Mouse (Mus musculus): ENCODE data around the gene Lpin1. TPM values are rescaled to one million over a fixed set of nuclear protein-coding genes. Genes with fewer than 3 reads are reported as not detected.
A peak's percentile ranks its signal among the peaks of the same experiment; 100 is the strongest.

Lpin1 gene
- total and polyA plus RNA-seq, 3 experiments = 14.1 to 25.9 (median 19.6) TPM

DNA sequence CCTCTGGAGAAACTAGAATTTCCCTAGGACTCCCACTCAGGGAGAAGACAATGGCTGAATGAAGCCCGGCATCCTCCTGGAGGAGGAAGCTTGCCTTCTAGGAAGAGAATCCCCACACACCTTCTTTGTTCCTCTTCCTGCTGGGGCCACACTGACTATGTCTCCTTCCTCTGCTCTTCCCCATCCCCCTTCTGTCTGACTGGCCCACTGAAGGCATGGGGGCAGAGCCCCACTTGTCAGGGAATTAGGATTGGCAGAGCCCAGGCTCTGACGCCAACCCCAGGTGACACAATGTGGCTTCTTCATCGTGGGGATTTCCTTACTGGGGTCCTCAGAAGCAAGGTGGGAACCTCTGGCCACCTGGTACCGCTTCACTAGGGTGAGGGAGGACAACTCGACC is 18.3 kb downstream of the Lpin1 start:
- H3K36me3 ChIP-seq (replicated peaks) = no peaks in the 10 kb centered on the region
- H3K4me1 ChIP-seq (ENCODE audit: insufficient read depth, low read depth, low read length) = peaks cover 45% of the 10 kb centered on the region
- no peak for ATAC-seq (ENCODE audit: extremely low read depth, insufficient number of reproducible peaks, low FRiP score, poor library complexity, severe bottlenecking)
- no peak for TF ChIP-seq CTCF (IDR thresholded peaks at IDR 0.05; ENCODE audit: low read depth, low read length)
- TF ChIP-seq GATA1 (IDR thresholded peaks at IDR 0.05; ENCODE audit: borderline replicate concordance, low read length) = no peak
- no peak for TF ChIP-seq TAL1 (conservative IDR thresholded peaks at IDR 0.05; ENCODE audit: low read depth, low read length)
- no peak for TF ChIP-seq GATA2 (IDR thresholded peaks at IDR 0.05; ENCODE audit: borderline replicate concordance, low read depth, low read length)
- TF ChIP-seq POLR2AphosphoS5 (IDR thresholded peaks at IDR 0.05; ENCODE audit: insufficient replicate concordance, low read depth, low read length) = no peak
- no peaks in the 10 kb centered on the region for H3K9me3 ChIP-seq (replicated peaks)
- H3K4me3 ChIP-seq (ENCODE audit: low read depth, low read length) = no peak overlapping the region
- H3K27me3 ChIP-seq (ENCODE audit: insufficient read depth, low read length) = peaks cover 3% of the 10 kb centered on the region; the same call in 1 of the 2 replicates
- DNase-seq (ENCODE audit: low spot score) = no peak

- H3K4me3 ChIP-seq (ENCODE audit: low read depth, low read length) = peak overlapping the region; percentile 58; the same call in 1 of the 2 replicates
- H3K27me3 ChIP-seq (ENCODE audit: insufficient read depth, low read length) = peaks cover 2% of the 10 kb centered on the region; the same call in 1 of the 2 replicates
- H3K9me3 ChIP-seq (replicated peaks) = no peaks in the 10 kb centered on the region
- H3K36me3 ChIP-seq (replicated peaks) = peaks cover 5% of the 10 kb centered on the region
- peaks cover 53% of the 10 kb centered on the region for H3K4me1 ChIP-seq (ENCODE audit: insufficient read depth, low read depth, low read length)
- DNase-seq (ENCODE audit: low spot score) = peak; percentile 76
- TF ChIP-seq CTCF (IDR thresholded peaks at IDR 0.05; ENCODE audit: low read depth, low read length) = no peak
- no peak for TF ChIP-seq POLR2AphosphoS5 (IDR thresholded peaks at IDR 0.05; ENCODE audit: insufficient replicate concordance, low read depth, low read length)
- TF ChIP-seq TAL1 (conservative IDR thresholded peaks at IDR 0.05; ENCODE audit: low read depth, low read length) = no peak
- TF ChIP-seq GATA1 (IDR thresholded peaks at IDR 0.05; ENCODE audit: borderline replicate concordance, low read length) = no peak
- TF ChIP-seq GATA2 (IDR thresholded peaks at IDR 0.05; ENCODE audit: borderline replicate concordance, low read depth, low read length) = no peak
- ATAC-seq (ENCODE audit: extremely low read depth, insufficient number of reproducible peaks, low FRiP score, poor library complexity, severe bottlenecking) = peak; percentile 52
Measured at GRCm38 (mm10) chr12:16591453-16592200, 19.1 kb downstream of the Lpin1 start.

- no peak overlapping the region; the same call in 1 of the 2 replicates for H3K4me3 ChIP-seq (ENCODE audit: low read depth, low read length)
- TF ChIP-seq POLR2AphosphoS5 (IDR thresholded peaks at IDR 0.05; ENCODE audit: insufficient replicate concordance, low read depth, low read length) = no peak
- no peak for TF ChIP-seq CTCF (IDR thresholded peaks at IDR 0.05; ENCODE audit: low read depth, low read length)
- no peak for TF ChIP-seq TAL1 (conservative IDR thresholded peaks at IDR 0.05; ENCODE audit: low read depth, low read length)
- TF ChIP-seq GATA1 (IDR thresholded peaks at IDR 0.05; ENCODE audit: borderline replicate concordance, low read length) = no peak
- no peak for TF ChIP-seq GATA2 (IDR thresholded peaks at IDR 0.05; ENCODE audit: borderline replicate concordance, low read depth, low read length)
- ATAC-seq (ENCODE audit: extremely low read depth, insufficient number of reproducible peaks, low FRiP score, poor library complexity, severe bottlenecking) (no peak), DNase-seq (ENCODE audit: low spot score) (no peak)
- H3K4me1 ChIP-seq (ENCODE audit: insufficient read depth, low read depth, low read length) = peaks cover 69% of the 10 kb centered on the region
- H3K9me3 ChIP-seq (replicated peaks) = no peaks in the 10 kb centered on the region
- peaks cover 19% of the 10 kb centered on the region for H3K36me3 ChIP-seq (replicated peaks)
- no peaks in the 10 kb centered on the region; the same call in 1 of the 2 replicates for H3K27me3 ChIP-seq (ENCODE audit: insufficient read depth, low read length)
Measured at GRCm38 (mm10) chr12:16589966-16590365, 20.8 kb downstream of the Lpin1 start.

DNA sequence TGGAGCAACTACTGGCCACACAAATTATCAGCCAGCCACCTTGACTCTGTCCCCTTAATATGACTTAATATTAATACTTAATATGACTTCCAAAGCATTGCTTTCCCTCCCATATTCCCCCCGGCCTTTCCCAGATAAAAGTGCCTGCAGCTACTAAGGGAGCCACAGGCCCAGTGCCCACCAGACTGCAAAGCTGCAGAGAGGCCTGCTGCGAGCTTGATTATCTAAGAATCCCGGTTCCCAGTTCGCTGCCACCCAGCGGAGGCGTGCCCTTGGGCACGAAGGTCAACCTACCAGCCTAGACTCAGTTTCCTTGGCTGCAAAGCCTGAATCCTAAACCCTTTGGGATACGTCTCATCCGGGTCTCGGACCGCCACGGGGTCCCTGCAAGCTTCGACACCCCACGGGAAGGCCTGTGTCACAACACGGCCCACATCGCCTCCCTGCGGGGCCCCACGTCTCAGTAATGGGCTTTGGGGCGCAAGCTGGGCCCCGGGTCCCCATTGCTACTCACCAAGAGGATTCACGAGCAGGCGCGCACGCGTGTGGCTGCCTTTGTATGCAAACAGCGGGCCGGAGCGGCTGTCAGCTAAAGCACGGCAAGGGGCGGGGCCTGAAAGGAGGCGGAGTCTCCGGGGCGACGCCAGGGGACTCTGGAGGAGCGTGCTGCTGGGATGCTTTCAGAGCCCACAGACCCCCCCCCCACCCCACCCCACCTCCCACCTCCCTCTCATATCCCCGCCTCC is 21.4 kb downstream of the Lpin1 start:
- Histone ChIP-seq H3K4me3 (ENCODE audit: low read depth, low read length) (peak overlapping the region; percentile 76), H3K36me3 (replicated peaks) (peaks cover 23% of the 10 kb centered on the region), H3K9me3 (replicated peaks) (no peaks in the 10 kb centered on the region), H3K4me1 (ENCODE audit: insufficient read depth, low read depth, low read length) (peaks cover 75% of the 10 kb centered on the region), H3K27me3 (ENCODE audit: insufficient read depth, low read length) (no peaks in the 10 kb centered on the region; the same call in 1 of the 2 replicates)
- peak; percentile 54 for ATAC-seq (ENCODE audit: extremely low read depth, insufficient number of reproducible peaks, low FRiP score, poor library complexity, severe bottlenecking)
- DNase-seq (ENCODE audit: low spot score) = peak; percentile 86
- TF ChIP-seq GATA1 (IDR thresholded peaks at IDR 0.05; ENCODE audit: borderline replicate concordance, low read length) = no peak
- TF ChIP-seq POLR2AphosphoS5 (IDR thresholded peaks at IDR 0.05; ENCODE audit: insufficient replicate concordance, low read depth, low read length) = no peak
- TF ChIP-seq TAL1 (conservative IDR thresholded peaks at IDR 0.05; ENCODE audit: low read depth, low read length) = no peak
- no peak for TF ChIP-seq CTCF (IDR thresholded peaks at IDR 0.05; ENCODE audit: low read depth, low read length)
- no peak for TF ChIP-seq GATA2 (IDR thresholded peaks at IDR 0.05; ENCODE audit: borderline replicate concordance, low read depth, low read length)

GRCm38 (mm10) chr12:16588396-16589042 is 22.2 kb downstream of the Lpin1 start:
- peaks cover 30% of the 10 kb centered on the region for H3K36me3 ChIP-seq (replicated peaks)
- no peaks in the 10 kb centered on the region for H3K9me3 ChIP-seq (replicated peaks)
- no peak for TF ChIP-seq CTCF (IDR thresholded peaks at IDR 0.05; ENCODE audit: low read depth, low read length)
- TF ChIP-seq GATA2 (IDR thresholded peaks at IDR 0.05; ENCODE audit: borderline replicate concordance, low read depth, low read length) = peak; percentile 86; the same call in 1 of the 2 replicates
- TF ChIP-seq TAL1 (conservative IDR thresholded peaks at IDR 0.05; ENCODE audit: low read depth, low read length) = peak; percentile 52
- no peak for TF ChIP-seq POLR2AphosphoS5 (IDR thresholded peaks at IDR 0.05; ENCODE audit: insufficient replicate concordance, low read depth, low read length)
- no peak for TF ChIP-seq GATA1 (IDR thresholded peaks at IDR 0.05; ENCODE audit: borderline replicate concordance, low read length)
- H3K27me3 ChIP-seq (ENCODE audit: insufficient read depth, low read length) = no peaks in the 10 kb centered on the region
- peak; percentile 35 for DNase-seq (ENCODE audit: low spot score)
- H3K4me1 ChIP-seq (ENCODE audit: insufficient read depth, low read depth, low read length) = peaks cover 84% of the 10 kb centered on the region
- peak overlapping the region; percentile 76 for H3K4me3 ChIP-seq (ENCODE audit: low read depth, low read length)
- ATAC-seq (ENCODE audit: extremely low read depth, insufficient number of reproducible peaks, low FRiP score, poor library complexity, severe bottlenecking) = peak; percentile 69

Measured in G1E (cell line).